Mouse (Mus musculus): Measurements from ENCODE around the gene Trim62.

DNA sequence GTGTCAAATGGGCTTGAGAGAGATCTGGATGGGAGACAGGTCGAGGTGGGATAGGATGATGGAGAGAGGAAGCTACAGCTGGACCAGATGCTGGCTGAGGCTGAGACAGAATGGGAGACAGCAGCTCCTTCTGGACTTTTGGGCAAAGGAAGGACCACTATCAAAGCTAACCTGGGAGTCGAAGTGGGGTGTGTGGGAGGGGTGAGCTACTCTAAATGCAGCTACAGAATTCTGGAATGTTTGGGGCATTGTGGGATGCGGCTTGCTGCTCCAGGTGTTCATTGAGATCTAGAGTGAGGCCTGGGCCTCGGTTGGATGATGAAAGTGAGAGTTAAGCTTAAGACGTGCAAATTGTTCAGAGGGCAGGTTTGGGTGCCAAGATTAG lies 1.3 kb downstream of the Trim62 start:
- TF ChIP-seq POLR2A (IDR thresholded peaks at IDR 0.05; ENCODE audit: insufficient read depth, low read length) (no peak), CTCF (IDR thresholded peaks at IDR 0.05; ENCODE audit: low read depth, low read length) (no peak), EP300 (IDR thresholded peaks at IDR 0.05; ENCODE audit: insufficient read depth, low read depth, low read length) (no peak)
